Mouse (Mus musculus): ENCODE measurements around the gene Add2. TPM values are rescaled to one million over a fixed set of nuclear protein-coding genes. Genes with fewer than 3 reads are reported as not detected.
A peak's percentile ranks its signal among the peaks of the same experiment; 100 is the strongest.

Add2 gene
- polyA plus RNA-seq, 1 experiment: 6.7 TPM

DNA sequence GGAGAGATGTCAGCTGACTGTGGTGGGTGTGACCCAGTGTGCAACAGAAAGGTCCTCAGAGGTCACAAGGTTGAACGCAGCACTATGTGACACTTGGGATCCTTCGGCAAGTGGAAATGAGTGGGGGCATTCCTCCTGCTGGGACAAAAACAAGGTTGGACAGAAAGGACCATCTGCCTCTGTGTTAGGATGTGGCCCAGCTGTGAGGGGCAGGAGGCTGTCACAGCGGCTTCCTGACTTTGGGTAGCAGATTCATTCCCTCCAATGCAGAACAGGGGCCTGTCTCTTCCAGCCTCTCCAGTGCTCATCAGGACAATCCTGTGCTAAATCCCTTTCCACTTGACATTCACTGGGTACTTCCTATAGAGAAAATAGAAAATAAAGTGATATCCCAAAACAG, 132.4 kb downstream of the Add2 start:
- no peaks in the 10 kb centered on the region for H3K36me3 ChIP-seq (ENCODE audit: control insufficient read depth, insufficient read depth)
- no peaks in the 10 kb centered on the region for H3K79me2 ChIP-seq (ENCODE audit: control insufficient read depth, insufficient read depth)
- H3K4me3 ChIP-seq (ENCODE audit: insufficient read depth, poor library complexity, severe bottlenecking): no peak overlapping the region
- H3ac ChIP-seq (ENCODE audit: control insufficient read depth, insufficient read length, low read depth): no peak overlapping the region
- H3K79me3 ChIP-seq (ENCODE audit: low read depth): no peaks in the 10 kb centered on the region
- TF ChIP-seq MAX (IDR thresholded peaks at IDR 0.05) (no peak), CTCF (IDR thresholded peaks at IDR 0.05; ENCODE audit: control insufficient read depth, insufficient read depth, insufficient read length) (no peak), MYOG (IDR thresholded peaks at IDR 0.05; ENCODE audit: control insufficient read depth, extremely low read depth, insufficient read length) (no peak)
- H3K27me3 ChIP-seq (ENCODE audit: control insufficient read depth, insufficient read depth, insufficient read length): peaks cover 3% of the 10 kb centered on the region

GRCm38 (mm10) chr6:86161586-86161985, 133.1 kb downstream of the Add2 start:
- H3K4me3 ChIP-seq (ENCODE audit: insufficient read depth, poor library complexity, severe bottlenecking): no peak overlapping the region
- H3K27me3 ChIP-seq (ENCODE audit: control insufficient read depth, insufficient read depth, insufficient read length): no peaks in the 10 kb centered on the region
- TF ChIP-seq MYOD1 (IDR thresholded peaks at IDR 0.05; ENCODE audit: control insufficient read depth, insufficient read length, low read depth) (no peak), CTCF (IDR thresholded peaks at IDR 0.05; ENCODE audit: control insufficient read depth, insufficient read depth, insufficient read length) (no peak), FOSL1 (IDR thresholded peaks at IDR 0.05; ENCODE audit: insufficient read depth, low read length, poor library complexity, severe bottlenecking) (no peak), MYOG (IDR thresholded peaks at IDR 0.05; ENCODE audit: control insufficient read depth, extremely low read depth, insufficient read length) (no peak), CEBPB (IDR thresholded peaks at IDR 0.05; ENCODE audit: low read depth) (no peak), MAX (IDR thresholded peaks at IDR 0.05) (no peak), USF1 (IDR thresholded peaks at IDR 0.05; ENCODE audit: low read depth) (no peak)
- no peaks in the 10 kb centered on the region for H3K79me3 ChIP-seq (ENCODE audit: low read depth)
- H3K36me3 ChIP-seq (ENCODE audit: control insufficient read depth, insufficient read depth): no peaks in the 10 kb centered on the region
- H3ac ChIP-seq (ENCODE audit: control insufficient read depth, insufficient read length, low read depth): no peak overlapping the region
- no peaks in the 10 kb centered on the region for H3K79me2 ChIP-seq (ENCODE audit: control insufficient read depth, insufficient read depth)

DNA sequence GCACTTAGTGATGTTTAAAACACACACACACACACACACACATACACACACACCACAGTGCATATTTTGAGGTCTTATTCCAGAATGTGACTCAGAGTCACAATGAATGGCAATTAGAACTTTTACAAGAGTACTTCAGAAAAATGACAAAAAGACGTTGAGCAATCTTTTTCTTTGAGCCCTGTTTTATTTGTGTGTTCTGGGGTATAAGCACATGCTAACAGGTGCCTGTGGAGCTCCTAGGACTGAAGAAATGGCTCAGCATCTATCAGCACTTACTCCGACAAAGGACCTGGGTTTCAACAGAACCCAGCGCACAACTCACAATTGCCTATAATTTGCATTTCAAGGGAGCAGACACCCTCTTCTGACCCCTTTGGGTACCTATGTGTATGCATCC, 135.5 kb downstream of the Add2 start:
- no peak for TF ChIP-seq CEBPB (IDR thresholded peaks at IDR 0.05; ENCODE audit: low read depth)
- no peak for TF ChIP-seq USF1 (IDR thresholded peaks at IDR 0.05; ENCODE audit: low read depth)
- TF ChIP-seq MAX (IDR thresholded peaks at IDR 0.05): no peak
- no peak for TF ChIP-seq FOSL1 (IDR thresholded peaks at IDR 0.05; ENCODE audit: insufficient read depth, low read length, poor library complexity, severe bottlenecking)
- TF ChIP-seq CTCF (IDR thresholded peaks at IDR 0.05; ENCODE audit: control insufficient read depth, insufficient read depth, insufficient read length): no peak
- no peak for TF ChIP-seq MYOG (IDR thresholded peaks at IDR 0.05; ENCODE audit: control insufficient read depth, extremely low read depth, insufficient read length)
- TF ChIP-seq MYOD1 (IDR thresholded peaks at IDR 0.05; ENCODE audit: control insufficient read depth, insufficient read length, low read depth): no peak
- Histone ChIP-seq H3K27me3 (ENCODE audit: control insufficient read depth, insufficient read depth, insufficient read length) (no peaks in the 10 kb centered on the region), H3K79me3 (ENCODE audit: low read depth) (no peaks in the 10 kb centered on the region), H3K36me3 (ENCODE audit: control insufficient read depth, insufficient read depth) (no peaks in the 10 kb centered on the region), H3ac (ENCODE audit: control insufficient read depth, insufficient read length, low read depth) (no peak overlapping the region), H3K4me3 (ENCODE audit: insufficient read depth, poor library complexity, severe bottlenecking) (no peak overlapping the region), H3K79me2 (ENCODE audit: control insufficient read depth, insufficient read depth) (no peaks in the 10 kb centered on the region)

GRCm38 (mm10) chr6:86166426-86166825, 137.9 kb downstream of the Add2 start:
- no peaks in the 10 kb centered on the region for H3K36me3 ChIP-seq (ENCODE audit: control insufficient read depth, insufficient read depth)
- H3K4me3 ChIP-seq (ENCODE audit: insufficient read depth, poor library complexity, severe bottlenecking): no peak overlapping the region
- no peak overlapping the region for H3ac ChIP-seq (ENCODE audit: control insufficient read depth, insufficient read length, low read depth)
- H3K27me3 ChIP-seq (ENCODE audit: control insufficient read depth, insufficient read depth, insufficient read length): no peaks in the 10 kb centered on the region
- no peaks in the 10 kb centered on the region for H3K79me2 ChIP-seq (ENCODE audit: control insufficient read depth, insufficient read depth)
- no peak for TF ChIP-seq CTCF (IDR thresholded peaks at IDR 0.05; ENCODE audit: control insufficient read depth, insufficient read depth, insufficient read length)
- no peak for TF ChIP-seq MYOD1 (IDR thresholded peaks at IDR 0.05; ENCODE audit: control insufficient read depth, insufficient read length, low read depth)
- TF ChIP-seq MAX (IDR thresholded peaks at IDR 0.05): no peak
- no peak for TF ChIP-seq FOSL1 (IDR thresholded peaks at IDR 0.05; ENCODE audit: insufficient read depth, low read length, poor library complexity, severe bottlenecking)
- TF ChIP-seq CEBPB (IDR thresholded peaks at IDR 0.05; ENCODE audit: low read depth): no peak
- TF ChIP-seq USF1 (IDR thresholded peaks at IDR 0.05; ENCODE audit: low read depth): no peak
- H3K79me3 ChIP-seq (ENCODE audit: low read depth): no peaks in the 10 kb centered on the region

GRCm38 (mm10) chr6:86167851-86168250, 139.4 kb downstream of the Add2 start:
- H3K79me3 ChIP-seq (ENCODE audit: low read depth): no peaks in the 10 kb centered on the region
- H3K36me3 ChIP-seq (ENCODE audit: control insufficient read depth, insufficient read depth): no peaks in the 10 kb centered on the region
- H3K79me2 ChIP-seq (ENCODE audit: control insufficient read depth, insufficient read depth): no peaks in the 10 kb centered on the region
- TF ChIP-seq MAX (IDR thresholded peaks at IDR 0.05): no peak
- TF ChIP-seq CEBPB (IDR thresholded peaks at IDR 0.05; ENCODE audit: low read depth): no peak
- no peak for TF ChIP-seq USF1 (IDR thresholded peaks at IDR 0.05; ENCODE audit: low read depth)
- no peak for TF ChIP-seq FOSL1 (IDR thresholded peaks at IDR 0.05; ENCODE audit: insufficient read depth, low read length, poor library complexity, severe bottlenecking)
- no peak for TF ChIP-seq CTCF (IDR thresholded peaks at IDR 0.05; ENCODE audit: control insufficient read depth, insufficient read depth, insufficient read length)
- TF ChIP-seq MYOD1 (IDR thresholded peaks at IDR 0.05; ENCODE audit: control insufficient read depth, insufficient read length, low read depth): no peak
- TF ChIP-seq MYOG (IDR thresholded peaks at IDR 0.05; ENCODE audit: control insufficient read depth, extremely low read depth, insufficient read length): no peak
- no peaks in the 10 kb centered on the region for H3K27me3 ChIP-seq (ENCODE audit: control insufficient read depth, insufficient read depth, insufficient read length)
- H3ac ChIP-seq (ENCODE audit: control insufficient read depth, insufficient read length, low read depth): no peak overlapping the region
- H3K4me3 ChIP-seq (ENCODE audit: insufficient read depth, poor library complexity, severe bottlenecking): no peak overlapping the region

- no peak for TF ChIP-seq MYOD1 (IDR thresholded peaks at IDR 0.05; ENCODE audit: control insufficient read depth, insufficient read length, low read depth)
- TF ChIP-seq USF1 (IDR thresholded peaks at IDR 0.05; ENCODE audit: low read depth): peak; percentile 1
- Histone ChIP-seq H3K36me3 (ENCODE audit: control insufficient read depth, insufficient read depth) (no peaks in the 10 kb centered on the region), H3ac (ENCODE audit: control insufficient read depth, insufficient read length, low read depth) (no peak overlapping the region), H3K4me3 (ENCODE audit: insufficient read depth, poor library complexity, severe bottlenecking) (no peak overlapping the region), H3K79me3 (ENCODE audit: low read depth) (no peaks in the 10 kb centered on the region), H3K79me2 (ENCODE audit: control insufficient read depth, insufficient read depth) (no peaks in the 10 kb centered on the region), H3K27me3 (ENCODE audit: control insufficient read depth, insufficient read depth, insufficient read length) (no peaks in the 10 kb centered on the region)
These were observed 140.7 kb downstream of the Add2 start for GRCm38 (mm10) chr6:86169166-86169565.

Other genes starting within 250 kb of the Add2 start
- gene Nat8f6, start 207.7 kb upstream of the Add2 start, polyA plus RNA-seq (2012; fragmentation: generic; extraction: Trizol): not detected
- not detected for gene Nat8f5, start 207.7 kb upstream of the Add2 start, polyA plus RNA-seq (2012; fragmentation: generic; extraction: Trizol)
- gene Nat8, start 196.6 kb upstream of the Add2 start, polyA plus RNA-seq (2012; fragmentation: generic; extraction: Trizol): not detected
- gene Nat8f2, start 159.5 kb upstream of the Add2 start, polyA plus RNA-seq (2012; fragmentation: generic; extraction: Trizol): not detected
- 0.04 TPM for gene Nat8f4, start 123.8 kb upstream of the Add2 start, polyA plus RNA-seq (2012; fragmentation: generic; extraction: Trizol)
- 25.6 TPM for gene Tprkb, start 116.8 kb upstream of the Add2 start, polyA plus RNA-seq (2012; fragmentation: generic; extraction: Trizol)
- gene Nat8f1, start 113.0 kb upstream of the Add2 start, polyA plus RNA-seq (2012; fragmentation: generic; extraction: Trizol): 1.8 TPM
- 14.5 TPM for gene Dusp11, start 67.0 kb upstream of the Add2 start, polyA plus RNA-seq (2012; fragmentation: generic; extraction: Trizol)
- gene Figla, start 12.5 kb upstream of the Add2 start, polyA plus RNA-seq (2012; fragmentation: generic; extraction: Trizol): 0.05 TPM
- gene Tgfa, start 166.5 kb downstream of the Add2 start, polyA plus RNA-seq (2012; fragmentation: generic; extraction: Trizol): 0.54 TPM